Mouse (Mus musculus) liver, adult 2 months (tissue): Measurements from ENCODE around the gene Slc1a5. TPM values are rescaled to one million over a fixed set of nuclear protein-coding genes. Genes with fewer than 3 reads are reported as not detected.

Experiments
- DNase-seq: peaks from one replicate; pipeline ENCODE4 v3.0.0-alpha.2; 2011; ENCODE audit warnings: low read depth, low spot score; ENCODE audit errors: extremely low read depth
- H3K27ac ChIP-seq: fragments of 200-500 bp; replicated peaks from 2 replicates; pipeline ENCODE4 v1.5.1; 2012; ENCODE audit warnings: low read depth, mild to moderate bottlenecking, control low read depth, inconsistent platforms, low read length; ENCODE audit not compliant: insufficient read depth
- H3K27me3 ChIP-seq: fragments of 200-500 bp; 2 replicates; pipeline ENCODE4 v1.6.1; 2012; ENCODE audit warnings: mild to moderate bottlenecking, moderate library complexity, low read length, inconsistent platforms; ENCODE audit not compliant: control insufficient read depth, insufficient read depth
- H3K36me3 ChIP-seq: fragments of 200-500 bp; 2 replicates; pipeline ENCODE4 v1.6.1; 2012; ENCODE audit warnings: low read length, inconsistent platforms; ENCODE audit not compliant: control insufficient read depth, insufficient read depth
- H3K4me1 ChIP-seq: fragments of 200-500 bp; 2 replicates; pipeline ENCODE4 v1.6.1; 2011; ENCODE audit warnings: low read length; ENCODE audit not compliant: control insufficient read depth, insufficient read depth
- H3K4me3 ChIP-seq: fragments of 200-500 bp; 2 replicates; pipeline ENCODE4 v1.5.1; 2011; ENCODE audit warnings: low read depth, mild to moderate bottlenecking, control low read depth, low read length, moderate library complexity; ENCODE audit not compliant: insufficient read depth
- H3K79me2 ChIP-seq: fragments of 200-500 bp; 2 replicates; pipeline ENCODE4 v1.6.1; 2012; ENCODE audit warnings: inconsistent platforms, mild to moderate bottlenecking, low read length, moderate library complexity; ENCODE audit not compliant: control insufficient read depth, insufficient read depth
- H3K9ac ChIP-seq: fragments of 200-500 bp; 2 replicates; pipeline ENCODE4 v1.6.1; 2012; ENCODE audit warnings: low read depth, mild to moderate bottlenecking, control low read depth, inconsistent platforms, low read length
- CTCF ChIP-seq: fragments of 200-500 bp; IDR thresholded peaks from 2 replicates; pipeline ENCODE4 v1.5.1; 2011; ENCODE audit warnings: low read depth, low read length, control low read depth
- POLR2A ChIP-seq: fragments of 200-500 bp; IDR thresholded peaks from 2 replicates; pipeline ENCODE4 v1.6.1; 2011; ENCODE audit warnings: low read length, control low read depth; ENCODE audit not compliant: insufficient read depth; ENCODE audit errors: extremely low read depth
- WGBS: fragments of 180-500 bp; shearing (Covaris S2); methylation state at CpG from one replicate; pipeline ENCODE4 v1.1.7; 2018; 5-methylcytosine and 5-hydroxymethylcytosine counted together
- polyA plus RNA-seq: library from polyadenylated mRNA; depleted of rRNA; stranded (reverse); fragments of >200 nt; gene quantifications from 2 replicates; pipeline ENCODE4 v1.2.3, GENCODE M21; 2012
- total RNA-seq: library from RNA; depleted of rRNA; stranded (reverse); fragments of >200 nt; gene quantifications from 2 replicates; pipeline ENCODE4 v1.2.3, GENCODE M21; 2014

The Slc1a5 gene
- total and polyA plus RNA-seq, 2 experiments: 1.8 to 4.2 TPM

DNA sequence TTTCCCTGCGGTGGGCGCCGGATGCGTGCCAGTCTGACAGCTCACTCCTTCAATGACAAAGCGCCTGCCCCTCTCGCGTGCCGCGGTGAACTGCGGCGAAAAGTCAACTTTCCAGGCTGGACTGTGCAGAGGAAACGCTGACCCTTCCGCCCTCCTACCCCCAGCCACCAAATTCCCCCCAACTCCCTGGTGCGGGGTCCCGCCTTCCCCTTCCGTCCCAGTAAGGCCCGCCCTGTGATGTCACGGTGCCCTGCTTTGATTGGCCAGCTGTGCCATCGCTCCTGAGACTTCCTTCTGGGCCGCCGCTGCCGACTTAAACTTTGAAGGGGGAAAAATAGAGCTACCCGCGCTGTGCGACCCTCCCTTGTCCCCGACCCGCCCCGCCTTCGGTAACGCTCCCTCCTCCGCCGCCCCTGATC lies 61.5 kb downstream of the Slc1a5 start, which contains the start of gene Prkd2:
TSS of gene Prkd2 (plus strand) at position 258 of the 419 bp plus-strand sequence.
- Histone ChIP-seq H3K27me3 (no peaks in the 10 kb centered on the region), H3K4me3 (peak within 1 kb of the TSS; percentile 83), H3K27ac (peak within 1 kb of the TSS; percentile 55), H3K9ac (peak within 1 kb of the TSS; percentile 85), H3K4me1 (0 out of 2 replicates have a peak, but pooled peaks cover 4% of the 10 kb centered on the region), H3K79me2 (peaks cover 3% of the 10 kb centered on the region; the same call in 1 of the 2 replicates), H3K36me3 (no peaks in the 10 kb centered on the region)
- TF ChIP-seq CTCF (no peak), POLR2A (peak; percentile 38; the same call in 1 of the 2 replicates)
- peak; percentile 48 for DNase-seq
- WGBS: under 1% methylated on average over 32 of the region's 32 CpGs

DNA sequence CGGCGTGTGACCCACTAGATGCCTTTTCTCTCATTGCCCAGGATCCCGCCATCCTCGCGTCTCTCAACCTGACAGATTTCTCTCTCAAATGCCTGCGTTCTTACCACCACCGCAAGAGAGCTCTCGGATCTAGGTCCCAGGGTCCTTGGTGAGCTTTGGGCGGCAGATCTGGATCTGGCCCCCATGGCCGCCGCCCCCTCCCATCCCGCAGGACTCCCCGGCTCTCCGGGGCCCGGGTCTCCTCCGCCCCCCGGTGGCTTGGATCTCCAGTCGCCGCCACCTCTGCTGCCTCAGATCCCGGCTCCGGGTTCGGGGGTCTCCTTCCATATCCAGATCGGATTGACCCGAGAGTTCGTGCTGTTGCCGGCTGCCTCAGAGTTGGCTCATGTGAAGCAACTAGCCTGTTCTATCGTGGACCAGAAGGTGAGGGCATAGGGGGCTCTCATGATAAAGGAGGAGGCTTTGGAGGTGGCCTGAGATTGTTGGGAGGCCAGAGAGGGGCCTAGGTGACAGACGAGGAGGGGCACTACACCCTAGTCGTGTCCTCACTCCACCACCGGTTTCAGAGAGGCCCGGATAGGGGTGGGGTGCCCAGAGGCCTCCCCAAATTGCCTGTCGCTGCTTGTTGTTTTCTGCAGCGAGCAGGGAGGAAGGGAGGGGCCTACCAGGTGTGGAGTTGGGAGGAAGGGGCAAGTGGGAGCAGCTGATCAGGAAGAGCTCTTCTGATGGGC lies 62.5 kb downstream of the Slc1a5 start:
- H3K36me3 ChIP-seq: no peaks in the 10 kb centered on the region
- H3K4me1 ChIP-seq: 0 out of 2 replicates have a peak, but pooled peaks cover 4% of the 10 kb centered on the region
- no peak for TF ChIP-seq CTCF
- TF ChIP-seq POLR2A: no peak
- peak overlapping the region; percentile 42 for H3K27ac ChIP-seq
- DNase-seq: no peak
- H3K9ac ChIP-seq: peak overlapping the region; percentile 83
- H3K79me2 ChIP-seq: peaks cover 3% of the 10 kb centered on the region; the same call in 1 of the 2 replicates
- H3K27me3 ChIP-seq: no peaks in the 10 kb centered on the region
- peak overlapping the region; percentile 83 for H3K4me3 ChIP-seq
- WGBS: 7% methylated on average over 33 of the region's 33 CpGs

DNA sequence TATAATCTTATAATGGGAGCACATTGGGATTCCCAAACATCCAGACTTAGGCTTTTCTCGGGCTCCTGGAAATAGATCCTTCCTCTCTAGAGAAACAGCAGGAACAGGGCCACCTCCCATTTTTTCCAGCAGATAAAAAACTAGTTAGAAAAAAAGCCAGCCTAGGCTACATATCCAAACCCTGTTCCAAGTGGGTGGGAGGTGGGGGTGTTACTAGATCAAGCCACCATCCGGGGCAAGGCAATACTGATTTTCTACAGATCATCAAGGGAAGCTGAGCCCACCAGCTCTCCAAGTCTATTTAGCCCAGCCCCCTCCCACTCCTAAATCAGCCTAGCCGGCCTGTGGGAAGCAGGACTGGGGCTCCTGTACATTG lies 63.5 kb downstream of the Slc1a5 start:
- Histone ChIP-seq H3K27ac (peak overlapping the region; percentile 87), H3K27me3 (no peaks in the 10 kb centered on the region), H3K79me2 (peaks cover 3% of the 10 kb centered on the region; the same call in 1 of the 2 replicates), H3K4me3 (peak overlapping the region; percentile 66), H3K4me1 (0 out of 2 replicates have a peak, but pooled peaks cover 4% of the 10 kb centered on the region), H3K9ac (peak overlapping the region; percentile 63), H3K36me3 (no peaks in the 10 kb centered on the region)
- no peak for TF ChIP-seq CTCF
- TF ChIP-seq POLR2A: no peak
- DNase-seq: no peak
- WGBS: 41% methylated on average over 3 of the region's 3 CpGs

DNA sequence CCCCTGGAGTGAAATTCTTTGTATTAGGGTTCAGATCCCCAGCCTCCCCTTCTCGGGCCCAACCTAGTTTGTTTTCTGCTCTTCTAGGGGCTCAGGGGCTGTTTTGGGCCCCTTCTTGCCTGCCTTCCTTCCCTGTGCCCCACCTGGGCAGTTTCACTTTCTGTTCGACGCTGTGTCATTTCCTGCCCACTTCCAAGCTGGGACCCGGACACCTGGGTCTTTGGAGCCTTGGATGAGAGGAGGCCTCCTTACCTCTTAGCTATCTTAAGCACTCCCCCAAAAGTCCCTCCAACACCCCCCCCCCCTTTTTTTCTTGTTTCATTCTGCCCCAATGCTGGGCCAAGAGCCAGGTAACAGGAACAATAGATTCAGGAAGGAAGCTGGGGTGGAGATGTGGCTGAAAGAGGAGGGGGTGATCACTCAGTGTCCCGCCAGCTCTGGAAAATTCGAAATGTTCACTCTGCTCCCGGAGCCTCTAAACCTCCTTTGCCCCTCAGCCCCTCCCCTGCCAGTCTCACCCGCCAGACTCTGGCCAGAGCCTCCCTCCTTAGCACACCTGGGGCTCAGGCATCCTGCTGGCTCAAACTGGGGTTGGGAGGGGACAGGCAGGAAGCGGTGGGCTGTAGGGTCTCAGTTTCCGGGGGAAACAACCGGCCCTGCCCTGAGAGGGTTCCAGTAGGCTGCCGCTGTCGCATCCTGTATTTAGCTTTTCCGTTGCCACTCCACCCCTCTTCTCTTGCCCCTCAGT lies 64.1 kb downstream of the Slc1a5 start:
- 0 out of 2 replicates have a peak, but pooled peaks cover 4% of the 10 kb centered on the region for H3K4me1 ChIP-seq

DNA sequence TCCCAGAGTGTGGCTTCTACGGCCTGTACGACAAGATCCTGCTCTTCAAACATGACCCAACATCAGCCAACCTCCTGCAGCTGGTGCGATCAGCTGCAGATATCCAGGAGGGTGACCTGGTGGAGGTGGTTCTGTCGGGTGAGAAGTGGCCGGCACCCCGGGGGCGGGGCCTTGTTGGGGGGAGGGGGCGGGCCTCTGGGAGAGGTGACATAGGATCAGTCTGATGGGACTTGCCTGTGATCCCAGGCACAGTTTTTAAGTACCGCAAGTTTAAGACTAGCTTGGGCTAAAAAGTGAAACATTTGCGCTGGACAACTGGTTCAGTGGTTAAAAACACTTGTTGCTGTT lies 64.7 kb downstream of the Slc1a5 start:
- Histone ChIP-seq H3K4me1 (peaks cover 6% of the 10 kb centered on the region; the same call in 1 of the 2 replicates), H3K4me3 (peak overlapping the region; percentile 66), H3K79me2 (peaks cover 3% of the 10 kb centered on the region; the same call in 1 of the 2 replicates), H3K36me3 (no peaks in the 10 kb centered on the region), H3K27me3 (no peaks in the 10 kb centered on the region), H3K9ac (peak overlapping the region; percentile 63), H3K27ac (peak overlapping the region; percentile 87)
- TF ChIP-seq POLR2A (no peak), CTCF (no peak)
- no peak for DNase-seq
- 43% methylated on average over 10 of the region's 10 CpGs for WGBS

More for the DNA sequence above, 64.1 kb downstream of the Slc1a5 start:
- H3K9ac ChIP-seq: peak overlapping the region; percentile 63
- peak overlapping the region; percentile 87 for H3K27ac ChIP-seq
- H3K27me3 ChIP-seq: no peaks in the 10 kb centered on the region
- peaks cover 3% of the 10 kb centered on the region; the same call in 1 of the 2 replicates for H3K79me2 ChIP-seq
- WGBS: 33% methylated on average over 14 of the region's 14 CpGs
- TF ChIP-seq CTCF (no peak), POLR2A (no peak)
- DNase-seq: peak; percentile 32
- no peaks in the 10 kb centered on the region for H3K36me3 ChIP-seq
- peak overlapping the region; percentile 66 for H3K4me3 ChIP-seq
